Mouse (Mus musculus): ENCODE data around the gene Stpg1.

GRCm38 (mm10) chr4:135520421-135520820, 25.8 kb downstream of the Stpg1 start:
- TF ChIP-seq POLR2A (IDR thresholded peaks at IDR 0.05; ENCODE audit: low read depth, low read length) (no peak), CTCF (conservative IDR thresholded peaks at IDR 0.05; ENCODE audit: insufficient read depth, insufficient read length, low read depth, low read length) (no peak)
